Mouse (Mus musculus) embryonic facial prominence, embryonic 14.5 days (tissue): ENCODE results near the gene Bcs1l. TPM values are rescaled to one million over a fixed set of nuclear protein-coding genes. Genes with fewer than 3 reads are reported as not detected.

Experiments used
- ATAC-seq: fragments of 200-750 bp; cut with Nextera tagmentation; 2 replicates; pipeline ENCODE4 v1.8.0; 2017; ENCODE audit warnings: low read depth, moderate number of reproducible peaks, moderate TSS enrichment
- DNase-seq: peaks from one replicate; pipeline ENCODE4 v3.0.0-alpha.2; 2015; ENCODE audit warnings: low spot score
- H3K27ac ChIP-seq: fragments of 300-500 bp; sonication (generic); replicated peaks from 2 replicates; pipeline ENCODE4 v1.5.1; 2014; ENCODE audit warnings: low read depth, mild to moderate bottlenecking, low read length, moderate library complexity
- H3K27me3 ChIP-seq: fragments of 300-500 bp; sonication (generic); replicated peaks from 2 replicates; pipeline ENCODE4 v1.6.1; 2014; ENCODE audit warnings: low read length; ENCODE audit not compliant: control insufficient read depth, insufficient read depth
- H3K36me3 ChIP-seq: fragments of 300-500 bp; sonication (generic); 2 replicates; pipeline ENCODE4 v1.6.1; 2014; ENCODE audit warnings: low read length, mixed read lengths; ENCODE audit not compliant: control insufficient read depth, insufficient read depth
- H3K4me1 ChIP-seq: fragments of 300-500 bp; sonication (generic); 2 replicates; pipeline ENCODE4 v1.6.1; 2014; ENCODE audit warnings: antibody characterized with exemption, low read length; ENCODE audit not compliant: control insufficient read depth, insufficient read depth
- H3K4me2 ChIP-seq: fragments of 300-500 bp; sonication (generic); 2 replicates; pipeline ENCODE4 v1.6.1; 2014; ENCODE audit warnings: low read depth, mild to moderate bottlenecking, low read length, moderate library complexity, mixed read lengths
- H3K4me3 ChIP-seq: fragments of 300-500 bp; sonication (generic); 2 replicates; pipeline ENCODE4 v1.5.1; 2014; ENCODE audit warnings: low read depth, mild to moderate bottlenecking, low read length
- H3K9ac ChIP-seq: fragments of 300-500 bp; sonication (generic); 2 replicates; pipeline ENCODE4 v1.6.1; 2014; ENCODE audit warnings: low read depth, mild to moderate bottlenecking, low read length, moderate library complexity, mixed read lengths
- H3K9me3 ChIP-seq: fragments of 300-500 bp; sonication (generic); 2 replicates; pipeline ENCODE4 v1.6.1; 2016; ENCODE audit warnings: low read length; ENCODE audit not compliant: control insufficient read depth
- WGBS: fragments of 180-500 bp; shearing (Covaris S2); extraction: QIAGEN DNeasy Blood & Tissue Kit; methylation state at CpG from one replicate; pipeline ENCODE4 v1.1.7; 2014; 5-methylcytosine and 5-hydroxymethylcytosine counted together
- polyA plus RNA-seq: library from polyadenylated mRNA; unstranded; fragments of >200 nt; fragmentation: Nextera tagmentation; extraction: Ambion mirVana; gene quantifications from 2 replicates; pipeline ENCODE4 v1.2.1, GENCODE M21; 2014

Gene Bcs1l
- 16.6 and 18.9 TPM in 2 replicates for polyA plus RNA-seq

DNA sequence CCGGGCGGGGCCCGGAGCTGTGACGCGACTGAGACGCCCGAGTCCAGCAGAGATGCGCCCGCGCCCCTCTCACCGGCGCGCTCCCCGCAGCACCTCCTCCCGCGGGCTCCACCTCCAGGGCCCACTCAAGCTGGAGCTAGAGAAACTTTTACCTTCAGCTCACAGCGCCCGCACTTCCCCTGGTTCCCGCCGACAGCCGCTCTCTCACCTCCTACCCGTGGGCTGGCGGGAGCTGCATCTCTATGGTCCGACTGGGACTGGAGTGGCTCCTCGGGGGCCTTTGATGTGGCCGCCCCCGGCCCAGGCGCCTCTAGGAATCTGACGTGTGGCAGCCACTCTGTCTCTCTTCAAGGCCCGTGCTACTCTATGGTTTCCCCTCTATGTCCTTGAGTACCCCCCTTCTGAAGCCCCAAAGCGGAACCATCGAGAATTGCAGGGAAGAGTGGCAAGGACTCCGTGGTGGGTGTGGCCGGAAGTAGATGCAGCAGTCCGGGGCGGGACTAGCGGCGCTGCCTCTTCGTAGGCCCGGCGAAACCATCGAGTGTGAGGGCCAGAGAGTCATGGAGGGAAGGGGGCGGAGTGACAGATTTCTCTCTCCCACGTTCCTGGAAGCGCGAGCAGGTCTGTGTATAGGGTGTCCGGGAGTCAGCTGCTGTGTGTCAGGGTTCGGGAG is at the start of gene Bcs1l, which contains the start of gene Zfp142:
Gene Bcs1l (plus strand): TSS at position 517 of the 673 bp plus-strand sequence.
Gene Zfp142 (minus strand): TSS at position 474 of the 673 bp plus-strand sequence.
- Histone ChIP-seq H3K27me3 (no peaks in the 10 kb centered on the region), H3K9me3 (no peaks in the 10 kb centered on the region), H3K9ac (peak within 1 kb of the TSS; percentile 81), H3K36me3 (peaks cover 44% of the 10 kb centered on the region), H3K27ac (peak within 1 kb of the TSS; percentile 89), H3K4me1 (peaks cover 9% of the 10 kb centered on the region), H3K4me2 (peak within 1 kb of the TSS; percentile 82), H3K4me3 (peak within 1 kb of the TSS; percentile 71)
- peak; percentile 99 for ATAC-seq
- under 1% methylated on average over 31 of the region's 48 CpGs for WGBS
- peak; percentile 100 for DNase-seq

DNA sequence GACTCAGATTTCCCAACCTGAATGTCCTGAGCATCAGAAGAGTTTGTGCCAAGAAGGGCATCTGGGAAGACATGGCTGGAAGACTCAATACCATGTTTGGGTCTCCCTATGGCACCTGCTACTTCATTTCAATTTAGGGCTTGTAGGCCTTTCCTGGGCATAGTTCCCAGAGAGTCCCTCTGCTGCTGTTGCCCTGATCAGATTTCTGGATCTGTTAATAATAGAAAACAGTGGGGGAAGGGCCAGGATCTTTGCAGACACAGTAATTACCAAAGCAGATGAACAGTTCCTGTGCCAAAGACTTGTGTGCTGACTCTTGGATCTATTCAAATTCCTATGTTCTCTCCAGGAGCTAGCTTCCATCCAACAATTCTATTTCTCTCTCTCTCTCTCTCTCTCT is 49.4 kb upstream of the Bcs1l start:
- no peaks in the 10 kb centered on the region; the same call in 1 of the 2 replicates for H3K4me1 ChIP-seq
- no peak overlapping the region for H3K4me2 ChIP-seq
- no peaks in the 10 kb centered on the region for H3K36me3 ChIP-seq
- no peak overlapping the region for H3K27ac ChIP-seq
- H3K9me3 ChIP-seq: no peaks in the 10 kb centered on the region
- DNase-seq: peak; percentile 91
- H3K9ac ChIP-seq: no peak overlapping the region
- ATAC-seq: peak; percentile 74
- H3K27me3 ChIP-seq: no peaks in the 10 kb centered on the region
- H3K4me3 ChIP-seq: no peak overlapping the region

DNA sequence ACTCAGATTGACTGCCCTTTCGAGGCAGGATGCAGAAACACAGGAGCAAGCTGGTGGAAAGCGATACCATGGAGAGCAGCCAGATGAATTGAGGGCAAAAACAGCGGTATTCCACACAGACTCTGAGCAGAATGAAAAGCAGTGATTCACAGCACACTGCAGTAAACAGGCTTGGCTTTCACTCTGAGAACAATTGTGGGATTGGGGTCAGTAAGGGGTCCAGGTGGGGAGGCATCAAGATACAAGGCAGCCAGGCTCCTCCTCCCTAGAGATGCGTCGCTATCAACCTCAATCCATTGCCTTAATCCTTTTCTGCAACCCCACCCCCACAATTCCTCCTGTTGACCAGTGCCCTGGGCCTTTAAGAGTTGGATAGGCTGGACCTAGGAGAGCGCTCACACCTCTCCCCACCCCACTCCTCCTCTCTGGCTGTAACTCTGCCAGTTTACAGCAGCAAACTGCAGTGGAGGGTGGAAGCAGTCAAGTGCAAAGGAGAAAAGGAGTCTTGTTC is 45.6 kb upstream of the Bcs1l start, which contains the start of gene Plcd4:
Gene Plcd4 (plus strand): TSS at position 438 of the 511 bp plus-strand sequence.
- H3K4me3 ChIP-seq: no peak within 1 kb of the TSS
- 3% methylated on average over 6 of the region's 6 CpGs for WGBS
- ATAC-seq: 0 out of 2 replicates have a peak, but pooled peaks have one; percentile 30
- H3K27me3 ChIP-seq: no peaks in the 10 kb centered on the region
- no peak within 1 kb of the TSS for H3K27ac ChIP-seq
- H3K4me2 ChIP-seq: peak within 1 kb of the TSS; percentile 11; the same call in 1 of the 2 replicates
- H3K9ac ChIP-seq: no peak within 1 kb of the TSS
- H3K4me1 ChIP-seq: no peaks in the 10 kb centered on the region; the same call in 1 of the 2 replicates
- H3K36me3 ChIP-seq: no peaks in the 10 kb centered on the region
- DNase-seq: peak; percentile 47
- H3K9me3 ChIP-seq: no peaks in the 10 kb centered on the region

GRCm38 (mm10) chr1:74544184-74544583 is 43.9 kb upstream of the Bcs1l start, which contains the start of gene Usp37:
TSS of gene Usp37 (minus strand) at chr1:74544284.
- H3K27me3 ChIP-seq: no peaks in the 10 kb centered on the region
- no peak within 1 kb of the TSS for H3K9ac ChIP-seq
- no peak for DNase-seq
- no peak within 1 kb of the TSS for H3K27ac ChIP-seq
- H3K4me1 ChIP-seq: no peaks in the 10 kb centered on the region; the same call in 1 of the 2 replicates
- H3K4me2 ChIP-seq: no peak within 1 kb of the TSS
- 85% methylated on average over 4 of the region's 4 CpGs for WGBS
- no peak within 1 kb of the TSS for H3K4me3 ChIP-seq
- ATAC-seq: no peak
- no peaks in the 10 kb centered on the region for H3K36me3 ChIP-seq
- H3K9me3 ChIP-seq: no peaks in the 10 kb centered on the region

GRCm38 (mm10) chr1:74559061-74559460 is 29.0 kb upstream of the Bcs1l start:
- ATAC-seq: no peak
- no peak overlapping the region for H3K4me2 ChIP-seq
- WGBS: 80% methylated on average over 5 of the region's 5 CpGs

DNA sequence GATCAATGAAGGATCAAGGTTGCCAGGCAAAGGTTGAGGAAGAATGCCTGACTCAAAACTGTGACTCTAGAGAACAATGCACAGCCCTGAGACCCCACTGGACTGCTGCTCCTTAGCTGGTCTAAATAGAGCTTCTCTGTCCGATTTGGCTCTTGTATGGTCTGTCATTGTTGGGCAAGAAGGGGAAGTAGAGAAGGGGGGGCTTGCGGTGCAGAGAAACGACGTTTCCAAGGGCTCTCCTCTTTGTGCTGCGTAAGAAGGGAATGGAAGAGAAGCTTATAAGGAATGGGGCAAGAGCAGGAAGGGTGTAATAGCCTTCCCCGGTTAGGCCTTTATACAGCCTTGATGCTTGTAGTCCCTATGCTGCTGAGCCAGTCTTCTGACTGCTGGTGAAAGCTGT is 22.3 kb upstream of the Bcs1l start:
- no peak overlapping the region for H3K4me3 ChIP-seq
- no peaks in the 10 kb centered on the region for H3K4me1 ChIP-seq
- WGBS: 91% methylated on average over 6 of the region's 6 CpGs
- H3K4me2 ChIP-seq: no peak overlapping the region
- H3K9me3 ChIP-seq: no peaks in the 10 kb centered on the region
- no peak overlapping the region for H3K27ac ChIP-seq
- H3K27me3 ChIP-seq: no peaks in the 10 kb centered on the region
- peaks cover 65% of the 10 kb centered on the region for H3K36me3 ChIP-seq
- no peak for DNase-seq
- H3K9ac ChIP-seq: no peak overlapping the region
- ATAC-seq: no peak

More at GRCm38 (mm10) chr1:74559061-74559460, 29.0 kb upstream of the Bcs1l start:
- no peak overlapping the region for H3K4me3 ChIP-seq
- no peaks in the 10 kb centered on the region for H3K27me3 ChIP-seq
- no peak for DNase-seq
- no peak overlapping the region for H3K27ac ChIP-seq
- no peaks in the 10 kb centered on the region for H3K4me1 ChIP-seq
- H3K9ac ChIP-seq: no peak overlapping the region
- H3K9me3 ChIP-seq: no peaks in the 10 kb centered on the region
- H3K36me3 ChIP-seq: peaks cover 1% of the 10 kb centered on the region

DNA sequence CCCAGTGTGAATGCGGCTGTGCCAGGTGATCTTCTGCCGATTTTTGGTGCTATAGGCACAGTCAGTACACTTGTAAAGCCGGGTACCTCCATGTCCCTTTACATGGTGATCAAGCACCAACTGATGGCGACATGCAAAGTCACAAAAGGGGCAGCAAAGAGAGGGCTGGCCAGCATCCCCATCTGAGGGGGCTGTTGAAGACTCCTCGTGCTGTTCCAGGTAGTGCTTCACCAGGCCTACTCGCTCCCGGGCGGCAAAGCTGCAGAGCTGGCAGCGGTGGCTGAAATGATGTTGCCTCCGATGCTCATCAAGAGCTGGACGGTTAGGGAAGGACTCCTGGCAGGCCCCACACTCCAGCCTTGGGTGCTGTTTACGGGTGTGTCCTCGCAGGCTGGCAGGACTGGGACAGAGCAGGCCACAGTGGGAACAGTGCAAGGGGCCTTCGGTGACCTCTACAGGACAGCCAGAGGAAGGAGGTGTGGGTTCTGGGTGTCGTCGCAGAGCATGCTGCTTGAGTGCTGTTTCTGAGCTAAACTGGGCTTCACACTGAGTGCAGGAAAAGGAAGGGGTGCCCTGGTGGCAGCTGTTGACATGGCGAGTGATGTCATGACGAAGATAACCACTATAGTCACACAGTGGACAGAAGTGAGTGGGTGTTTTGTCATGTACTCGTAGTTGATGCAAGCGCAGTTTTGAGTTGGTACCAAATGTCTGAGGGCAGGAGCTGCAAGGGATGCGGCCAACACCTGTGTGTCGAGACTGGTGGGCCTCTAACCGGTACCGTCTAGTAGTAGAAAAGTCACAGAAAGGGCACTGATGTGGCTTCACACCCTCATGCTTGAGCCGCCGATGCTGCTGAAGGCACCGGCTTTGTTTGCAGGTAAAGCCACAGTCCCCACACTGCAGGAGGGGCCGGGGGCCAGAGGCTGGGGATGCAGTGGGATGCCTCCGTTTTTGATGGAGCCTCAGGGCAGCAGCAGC is 18.1 kb upstream of the Bcs1l start:
- no peaks in the 10 kb centered on the region for H3K27me3 ChIP-seq
- ATAC-seq (no peak), DNase-seq (no peak)
- WGBS: 89% methylated on average over 29 of the region's 29 CpGs
- H3K9me3 ChIP-seq: no peaks in the 10 kb centered on the region
- H3K4me2 ChIP-seq: no peak overlapping the region
- H3K27ac ChIP-seq: no peak overlapping the region
- no peaks in the 10 kb centered on the region for H3K4me1 ChIP-seq
- no peak overlapping the region for H3K9ac ChIP-seq
- H3K4me3 ChIP-seq: no peak overlapping the region
- H3K36me3 ChIP-seq: peaks cover 95% of the 10 kb centered on the region

DNA sequence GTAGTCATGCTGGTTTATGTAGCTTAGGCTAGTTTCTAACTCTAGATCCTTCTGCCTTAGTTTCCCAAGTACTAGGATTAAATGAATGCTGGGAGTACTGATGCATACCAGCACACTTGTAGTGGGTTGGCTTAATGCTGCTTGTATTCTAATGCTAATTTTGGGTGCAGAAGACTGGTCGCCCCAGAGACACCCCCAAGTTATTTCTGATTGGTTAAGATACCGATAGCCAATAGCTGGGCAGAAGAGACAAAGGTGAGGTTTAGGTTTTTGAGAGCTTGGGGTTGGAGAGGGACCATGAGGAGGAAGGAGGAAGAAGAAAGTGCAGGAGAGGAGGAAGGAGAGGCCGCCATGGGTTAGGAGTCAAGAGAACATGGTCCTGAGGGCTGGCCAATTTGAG is 5.5 kb upstream of the Bcs1l start:
- Histone ChIP-seq H3K9ac (no peak overlapping the region), H3K4me1 (peaks cover 6% of the 10 kb centered on the region), H3K9me3 (no peaks in the 10 kb centered on the region), H3K4me2 (no peak overlapping the region), H3K27me3 (no peaks in the 10 kb centered on the region), H3K27ac (no peak overlapping the region), H3K4me3 (no peak overlapping the region), H3K36me3 (peaks cover 54% of the 10 kb centered on the region)
- no peak for DNase-seq
- no peak for ATAC-seq
- 78% methylated on average over 3 of the region's 3 CpGs for WGBS
